Mouse (Mus musculus) hindbrain, postnatal 0 days (tissue): Measurements from ENCODE around the gene Fam83f. TPM values are rescaled to one million over a fixed set of nuclear protein-coding genes. Genes with fewer than 3 reads are reported as not detected.

Experiments used
- ATAC-seq: fragments of 200-750 bp; cut with Nextera tagmentation; 2 replicates; pipeline ENCODE4 v1.8.0; 2017; ENCODE audit warnings: mild to moderate bottlenecking, moderate TSS enrichment, moderate library complexity
- DNase-seq: peaks from one replicate; pipeline ENCODE4 v3.0.0-alpha.2; 2015; ENCODE audit warnings: low spot score
- H3K27ac ChIP-seq: fragments of 300-500 bp; sonication (generic); 2 replicates; pipeline ENCODE4 v1.5.1; 2014; ENCODE audit warnings: mild to moderate bottlenecking
- H3K27me3 ChIP-seq: fragments of 300-500 bp; sonication (generic); 2 replicates; pipeline ENCODE4 v1.6.1; 2014; ENCODE audit warnings: low read length, mixed read lengths; ENCODE audit not compliant: insufficient read depth
- H3K36me3 ChIP-seq: fragments of 300-500 bp; sonication (generic); 2 replicates; pipeline ENCODE4 v1.6.1; 2014; ENCODE audit warnings: low read length, mixed read lengths; ENCODE audit not compliant: insufficient read depth
- H3K4me1 ChIP-seq: fragments of 300-500 bp; sonication (generic); 2 replicates; pipeline ENCODE4 v1.6.1; 2014; ENCODE audit warnings: antibody characterized with exemption, low read length, mixed read lengths; ENCODE audit not compliant: insufficient read depth
- H3K4me2 ChIP-seq: fragments of 300-500 bp; sonication (generic); 2 replicates; pipeline ENCODE4 v1.6.1; 2014; ENCODE audit warnings: low read depth, mild to moderate bottlenecking, low read length, moderate library complexity, mixed read lengths
- H3K4me3 ChIP-seq: fragments of 300-500 bp; sonication (generic); 2 replicates; pipeline ENCODE4 v1.5.1; 2014; ENCODE audit warnings: low read length
- H3K9ac ChIP-seq: fragments of 300-500 bp; sonication (generic); replicated peaks from 2 replicates; pipeline ENCODE4 v1.6.1; 2014; ENCODE audit warnings: mild to moderate bottlenecking, low read length, moderate library complexity, mixed read lengths
- H3K9me3 ChIP-seq: fragments of 300-500 bp; sonication (generic); 2 replicates; pipeline ENCODE4 v1.6.1; 2016; ENCODE audit warnings: low read length, mixed read lengths
- CTCF ChIP-seq: IDR thresholded peaks from 2 replicates; pipeline ENCODE4 v1.5.1; 2016; ENCODE audit warnings: antibody characterized with exemption, control low read depth, low read depth
- WGBS: fragments of 180-500 bp; shearing (Covaris S2); extraction: QIAGEN DNeasy Blood & Tissue Kit; methylation state at CpG from one replicate; pipeline ENCODE4 v1.1.7; 2014; 5-methylcytosine and 5-hydroxymethylcytosine counted together
- polyA plus RNA-seq: library from polyadenylated mRNA; unstranded; fragments of >200 nt; fragmentation: Nextera tagmentation; extraction: Ambion mirVana; gene quantifications from 2 replicates; pipeline ENCODE4 v1.2.1, GENCODE M21; 2015
- total RNA-seq: library from RNA; depleted of rRNA; stranded (reverse); fragments of >200 nt; gene quantifications from 2 replicates; pipeline ENCODE4 v1.2.3, GENCODE M21; 2014

The Fam83f gene
- total and polyA plus RNA-seq, 2 experiments from 2014 or later: 0.33 to 0.94 TPM

- Histone ChIP-seq H3K4me1 (0 out of 2 replicates have a peak, but pooled peaks cover 4% of the 10 kb centered on the region), H3K27ac (peak overlapping the region; percentile 70; the same call in 1 of the 2 replicates), H3K9me3 (no peaks in the 10 kb centered on the region), H3K9ac (no peak overlapping the region), H3K36me3 (no peaks in the 10 kb centered on the region), H3K4me3 (0 out of 2 replicates have a peak overlapping the region, but pooled peaks have one; percentile 14), H3K4me2 (peak overlapping the region; percentile 54), H3K27me3 (no peaks in the 10 kb centered on the region)
- DNase-seq (peak; percentile 89), ATAC-seq (no peak)
- WGBS: 21% methylated on average over 18 of the region's 18 CpGs
- peak; percentile 90 for TF ChIP-seq CTCF
Observed at GRCm38 (mm10) chr15:80705828-80706549, 34.3 kb downstream of the Fam83f start.

- H3K4me2 ChIP-seq: peak overlapping the region; percentile 54
- H3K27ac ChIP-seq: peak overlapping the region; percentile 70
- H3K9me3 ChIP-seq: no peaks in the 10 kb centered on the region
- TF ChIP-seq CTCF: no peak
- H3K27me3 ChIP-seq: no peaks in the 10 kb centered on the region
- 19% methylated on average over 11 of the region's 11 CpGs for WGBS
- ATAC-seq (no peak), DNase-seq (peak; percentile 34)
- H3K9ac ChIP-seq: no peak overlapping the region; the same call in 1 of the 2 replicates
- 0 out of 2 replicates have a peak overlapping the region, but pooled peaks have one; percentile 14 for H3K4me3 ChIP-seq
- no peaks in the 10 kb centered on the region for H3K36me3 ChIP-seq
- H3K4me1 ChIP-seq: 0 out of 2 replicates have a peak, but pooled peaks cover 4% of the 10 kb centered on the region
Observed at GRCm38 (mm10) chr15:80706596-80706995, 34.9 kb downstream of the Fam83f start.

GRCm38 (mm10) chr15:80707088-80707487, 35.4 kb downstream of the Fam83f start:
- Histone ChIP-seq H3K4me1 (0 out of 2 replicates have a peak, but pooled peaks cover 5% of the 10 kb centered on the region), H3K27ac (peak overlapping the region; percentile 70), H3K4me3 (no peak overlapping the region), H3K4me2 (peak overlapping the region; percentile 54), H3K9me3 (no peaks in the 10 kb centered on the region), H3K36me3 (no peaks in the 10 kb centered on the region), H3K9ac (no peak overlapping the region), H3K27me3 (no peaks in the 10 kb centered on the region)
- DNase-seq: peak; percentile 96
- no peak for ATAC-seq
- WGBS: 28% methylated on average over 8 of the region's 8 CpGs
- no peak for TF ChIP-seq CTCF

- no peak overlapping the region for H3K4me3 ChIP-seq
- H3K4me1 ChIP-seq: 0 out of 2 replicates have a peak, but pooled peaks cover 9% of the 10 kb centered on the region
- H3K27ac ChIP-seq: peak overlapping the region; percentile 17; the same call in 1 of the 2 replicates
Observed at GRCm38 (mm10) chr15:80709593-80709992, 37.9 kb downstream of the Fam83f start.

GRCm38 (mm10) chr15:80710257-80710607, 38.6 kb downstream of the Fam83f start:
- H3K9ac ChIP-seq: no peak overlapping the region
- no peak for TF ChIP-seq CTCF
- H3K27ac ChIP-seq: peak overlapping the region; percentile 17
- H3K4me3 ChIP-seq: peak overlapping the region; percentile 90
- peak overlapping the region; percentile 47 for H3K4me2 ChIP-seq
- no peaks in the 10 kb centered on the region for H3K36me3 ChIP-seq
- H3K4me1 ChIP-seq: 0 out of 2 replicates have a peak, but pooled peaks cover 9% of the 10 kb centered on the region
- ATAC-seq: no peak
- no peaks in the 10 kb centered on the region for H3K9me3 ChIP-seq
- H3K27me3 ChIP-seq: no peaks in the 10 kb centered on the region
- DNase-seq: no peak
- WGBS: 7% methylated on average over 5 of the region's 5 CpGs

More at GRCm38 (mm10) chr15:80709593-80709992, 37.9 kb downstream of the Fam83f start:
- DNase-seq: peak; percentile 88
- no peaks in the 10 kb centered on the region for H3K27me3 ChIP-seq
- WGBS: 23% methylated on average over 6 of the region's 6 CpGs
- ATAC-seq: no peak
- H3K4me2 ChIP-seq: peak overlapping the region; percentile 47; the same call in 1 of the 2 replicates
- no peaks in the 10 kb centered on the region for H3K9me3 ChIP-seq
- H3K9ac ChIP-seq: no peak overlapping the region
- no peaks in the 10 kb centered on the region for H3K36me3 ChIP-seq
- TF ChIP-seq CTCF: peak; percentile 56

- 1% methylated on average over 39 of the region's 39 CpGs for WGBS
- Histone ChIP-seq H3K36me3 (no peaks in the 10 kb centered on the region), H3K4me1 (0 out of 2 replicates have a peak, but pooled peaks cover 9% of the 10 kb centered on the region), H3K27ac (peak within 1 kb of the TSS; percentile 96), H3K9ac (peak within 1 kb of the TSS; percentile 88), H3K27me3 (no peaks in the 10 kb centered on the region), H3K4me2 (peak within 1 kb of the TSS; percentile 70), H3K9me3 (no peaks in the 10 kb centered on the region), H3K4me3 (peak within 1 kb of the TSS; percentile 90)
- TF ChIP-seq CTCF: no peak
- peak; percentile 99 for DNase-seq
- ATAC-seq: peak; percentile 96
Observed at GRCm38 (mm10) chr15:80710608-80711363, 39.1 kb downstream of the Fam83f start, which contains the start of gene Tnrc6b. Gene Tnrc6b (plus strand): TSS chr15:80711313.
